Mouse (Mus musculus): ENCODE data around the gene Cct7.

- no peak for TF ChIP-seq CTCF (IDR thresholded peaks at IDR 0.05; ENCODE audit: borderline replicate concordance, control insufficient read depth, extremely low read depth, insufficient read depth, low read length, poor library complexity)
- TF ChIP-seq POLR2A (IDR thresholded peaks at IDR 0.05; ENCODE audit: control insufficient read depth, extremely low read depth, insufficient read depth, low read length, poor library complexity), result no peak
Measured at GRCm38 (mm10) chr6:85496976-85497375, 45.7 kb downstream of the Cct7 start.

Data from thymus, adult 2 months (tissue).